Mouse (Mus musculus): ENCODE data around the gene Sytl3.

DNA sequence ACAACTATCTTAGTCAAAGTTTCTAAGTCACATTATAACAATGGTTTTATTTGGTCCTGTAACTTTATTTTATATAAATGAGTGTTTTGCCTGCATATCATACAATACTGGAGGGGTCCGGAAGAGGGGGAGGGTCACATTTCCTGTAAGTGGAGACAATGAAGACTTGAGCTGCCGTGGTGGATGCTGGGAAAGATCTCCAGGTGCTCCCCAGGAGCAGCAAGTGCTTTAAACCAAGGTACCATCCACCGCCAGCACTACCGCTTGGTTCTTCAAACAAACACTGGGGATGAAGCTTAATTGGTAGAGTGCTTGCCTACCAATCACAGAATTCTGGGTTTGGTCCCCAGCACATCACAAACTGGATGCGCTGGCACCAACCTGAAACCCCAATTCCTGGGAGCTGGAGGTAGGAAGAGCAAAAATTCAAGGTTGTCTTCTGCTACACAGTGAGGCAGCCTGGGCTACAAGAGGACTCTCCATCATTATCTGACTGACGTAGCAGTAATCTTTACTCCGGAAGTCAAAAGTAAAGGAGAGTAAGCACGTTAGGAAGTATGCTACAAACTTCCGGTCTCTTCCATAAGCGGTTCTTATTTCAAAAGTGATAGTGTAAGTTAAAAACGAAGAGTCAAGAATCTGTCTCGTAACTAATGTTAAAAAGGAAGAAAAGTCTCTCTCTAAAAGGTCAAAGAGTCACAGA lies 118.9 kb downstream of the Sytl3 start:
- TF ChIP-seq CTCF (IDR thresholded peaks at IDR 0.05; ENCODE audit: control insufficient read depth, insufficient read depth, insufficient replicate concordance, low read depth, low read length) = no peak
- TF ChIP-seq POLR2A (IDR thresholded peaks at IDR 0.05; ENCODE audit: control insufficient read depth, low read depth, low read length) = no peak
